Mouse (Mus musculus) heart, embryonic 15.5 days (tissue): ENCODE data around the gene Krt84. TPM values are rescaled to one million over a fixed set of nuclear protein-coding genes. Genes with fewer than 3 reads are reported as not detected.
"Not testable (repeated sequence)": the region's sequence is repeated elsewhere in the genome, so short reads cannot be mapped to it uniquely, and the experiment has no call there.

ENCODE experiments used
- ATAC-seq: fragments of 200-750 bp; cut with Nextera tagmentation; replicated peaks from 2 replicates; pipeline ENCODE4 v1.8.0; 2017; ENCODE audit warnings: low read depth, moderate TSS enrichment; ENCODE audit not compliant: insufficient number of reproducible peaks, insufficient read depth, low FRiP score
- H3K27ac ChIP-seq: fragments of 300-500 bp; sonication (generic); 2 replicates; pipeline ENCODE4 v1.5.1; 2015; ENCODE audit warnings: mild to moderate bottlenecking, inconsistent platforms
- H3K27me3 ChIP-seq: fragments of 300-500 bp; sonication (generic); 2 replicates; pipeline ENCODE4 v1.6.1; 2015; ENCODE audit warnings: inconsistent platforms
- H3K36me3 ChIP-seq: fragments of 300-500 bp; sonication (generic); 2 replicates; pipeline ENCODE4 v1.6.1; 2015; ENCODE audit warnings: mild to moderate bottlenecking, inconsistent platforms
- H3K4me1 ChIP-seq: fragments of 300-500 bp; sonication (generic); replicated peaks from 2 replicates; pipeline ENCODE4 v1.6.1; 2015; ENCODE audit warnings: inconsistent platforms
- H3K4me2 ChIP-seq: fragments of 300-500 bp; sonication (generic); 2 replicates; pipeline ENCODE4 v1.6.1; 2015; ENCODE audit warnings: inconsistent platforms, mild to moderate bottlenecking, moderate library complexity
- H3K4me3 ChIP-seq: fragments of 300-500 bp; sonication (generic); 2 replicates; pipeline ENCODE4 v1.5.1; 2015; ENCODE audit warnings: mild to moderate bottlenecking, inconsistent platforms
- H3K9ac ChIP-seq: fragments of 300-500 bp; sonication (generic); 2 replicates; pipeline ENCODE4 v1.6.1; 2015; ENCODE audit warnings: mild to moderate bottlenecking, inconsistent platforms
- H3K9me3 ChIP-seq: fragments of 300-500 bp; sonication (generic); replicated peaks from 2 replicates; pipeline ENCODE4 v1.6.1; 2016; ENCODE audit warnings: inconsistent platforms
- WGBS: fragments of 180-500 bp; shearing (Covaris S2); methylation state at CpG from one replicate; pipeline ENCODE4 v1.1.7; 2015; ENCODE audit warnings: mixed read lengths; 5-methylcytosine and 5-hydroxymethylcytosine counted together
- polyA plus RNA-seq: library from polyadenylated mRNA; unstranded; fragments of >200 nt; fragmentation: Nextera tagmentation; extraction: Ambion mirVana; gene quantifications from 2 replicates; pipeline ENCODE4 v1.2.1, GENCODE M21; 2015

Krt84 gene
- polyA plus RNA-seq, 1 experiment from 2014 or later, result not detected

GRCm38 (mm10) chr15:101542543-101542942 is 9.9 kb upstream of the Krt84 start:
- WGBS, result 56% methylated on average over 9 of the region's 9 CpGs

GRCm38 (mm10) chr15:101538580-101538900 is 5.9 kb upstream of the Krt84 start:
- ATAC-seq, result no peak
- 59% methylated on average over 4 of the region's 4 CpGs for WGBS
- Histone ChIP-seq H3K9me3 (no peaks in the 10 kb centered on the region), H3K27me3 (peaks cover 14% of the 10 kb centered on the region), H3K27ac (no peak overlapping the region), H3K4me2 (no peak overlapping the region), H3K4me1 (no peaks in the 10 kb centered on the region), H3K36me3 (no peaks in the 10 kb centered on the region), H3K4me3 (no peak overlapping the region), H3K9ac (no peak overlapping the region)

More at GRCm38 (mm10) chr15:101542543-101542942, 9.9 kb upstream of the Krt84 start:
- no peak for ATAC-seq
- H3K27ac ChIP-seq, result no peak overlapping the region
- no peaks in the 10 kb centered on the region for H3K4me1 ChIP-seq
- no peak overlapping the region for H3K4me2 ChIP-seq
- no peak overlapping the region for H3K9ac ChIP-seq
- H3K4me3 ChIP-seq, result no peak overlapping the region
- no peaks in the 10 kb centered on the region for H3K36me3 ChIP-seq
- H3K9me3 ChIP-seq, result no peaks in the 10 kb centered on the region
- peaks cover 17% of the 10 kb centered on the region for H3K27me3 ChIP-seq

- Histone ChIP-seq H3K4me2 (no peak overlapping the region), H3K27me3 (peaks cover 14% of the 10 kb centered on the region), H3K9ac (no peak overlapping the region), H3K36me3 (no peaks in the 10 kb centered on the region), H3K4me1 (no peaks in the 10 kb centered on the region), H3K9me3 (no peaks in the 10 kb centered on the region), H3K27ac (no peak overlapping the region), H3K4me3 (no peak overlapping the region)
- WGBS, result 26% methylated on average over 7 of the region's 7 CpGs
- no peak for ATAC-seq
These were observed 5.4 kb upstream of the Krt84 start for GRCm38 (mm10) chr15:101537864-101538579.

- no peaks in the 10 kb centered on the region for H3K4me1 ChIP-seq
- no peak for ATAC-seq
- peaks cover 11% of the 10 kb centered on the region for H3K27me3 ChIP-seq
- WGBS, result 47% methylated on average over 9 of the region's 9 CpGs
- no peaks in the 10 kb centered on the region for H3K36me3 ChIP-seq
- H3K27ac ChIP-seq, result no peak overlapping the region
- H3K9me3 ChIP-seq, result no peaks in the 10 kb centered on the region
- H3K4me2 ChIP-seq, result no peak overlapping the region
- no peak overlapping the region for H3K4me3 ChIP-seq
- no peak overlapping the region for H3K9ac ChIP-seq
These were observed 3.6 kb upstream of the Krt84 start for GRCm38 (mm10) chr15:101536054-101536850.

GRCm38 (mm10) chr15:101522556-101523232 is 9.9 kb downstream of the Krt84 start:
- Histone ChIP-seq H3K9ac (no peak overlapping the region), H3K9me3 (no peaks in the 10 kb centered on the region), H3K27ac (no peak overlapping the region), H3K4me1 (no peaks in the 10 kb centered on the region), H3K4me3 (no peak overlapping the region), H3K27me3 (peaks cover 39% of the 10 kb centered on the region), H3K4me2 (no peak overlapping the region), H3K36me3 (no peaks in the 10 kb centered on the region)
- 63% methylated on average over 4 of the region's 4 CpGs for WGBS
- no peak for ATAC-seq

GRCm38 (mm10) chr15:101519792-101520191 is 12.8 kb downstream of the Krt84 start:
- peaks cover 22% of the 10 kb centered on the region for H3K27me3 ChIP-seq
- H3K36me3 ChIP-seq, result no peaks in the 10 kb centered on the region
- no peak overlapping the region for H3K9ac ChIP-seq
- H3K4me3 ChIP-seq, result no peak overlapping the region
- no peak overlapping the region for H3K4me2 ChIP-seq
- 10% methylated on average over 2 of the region's 2 CpGs for WGBS
- no peaks in the 10 kb centered on the region for H3K9me3 ChIP-seq
- no peaks in the 10 kb centered on the region for H3K4me1 ChIP-seq
- ATAC-seq, result no peak
- no peak overlapping the region for H3K27ac ChIP-seq

GRCm38 (mm10) chr15:101517161-101517560 is 15.5 kb downstream of the Krt84 start, which contains the start of gene Gm49425:
Gm49425 (minus strand) TSS chr15:101517261.
- H3K4me3 ChIP-seq, H3K4me2 ChIP-seq, ATAC-seq, H3K9me3 ChIP-seq, H3K4me1 ChIP-seq, H3K9ac ChIP-seq, H3K36me3 ChIP-seq, H3K27ac ChIP-seq: not testable (repeated sequence)
- peaks cover 15% of the 10 kb centered on the region for H3K27me3 ChIP-seq
- WGBS, result 55% methylated on average over 2 of the region's 2 CpGs

- Histone ChIP-seq H3K9ac (no peak overlapping the region), H3K4me3 (no peak overlapping the region), H3K4me1 (no peaks in the 10 kb centered on the region), H3K4me2 (no peak overlapping the region), H3K27ac (no peak overlapping the region), H3K27me3 (no peaks in the 10 kb centered on the region), H3K36me3 (no peaks in the 10 kb centered on the region), H3K9me3 (no peaks in the 10 kb centered on the region)
- ATAC-seq, result no peak
- 67% methylated on average over 9 of the region's 9 CpGs for WGBS
These were observed 24.4 kb downstream of the Krt84 start for GRCm38 (mm10) chr15:101508247-101508646.

GRCm38 (mm10) chr15:101506896-101507758 is 25.5 kb downstream of the Krt84 start:
- no peaks in the 10 kb centered on the region for H3K9me3 ChIP-seq
- no peaks in the 10 kb centered on the region for H3K4me1 ChIP-seq
- WGBS, result 44% methylated on average over 14 of the region's 14 CpGs
- ATAC-seq, result no peak
- H3K36me3 ChIP-seq, result no peaks in the 10 kb centered on the region
- no peak overlapping the region for H3K4me2 ChIP-seq
- H3K27me3 ChIP-seq, result 0 out of 2 replicates have a peak, but pooled peaks cover 2% of the 10 kb centered on the region
- H3K4me3 ChIP-seq, result no peak overlapping the region
- H3K27ac ChIP-seq, result no peak overlapping the region
- H3K9ac ChIP-seq, result no peak overlapping the region

- H3K27ac ChIP-seq, result no peak overlapping the region
- 78% methylated on average over 2 of the region's 2 CpGs for WGBS
- H3K4me2 ChIP-seq, result no peak overlapping the region
- no peak for ATAC-seq
- H3K4me3 ChIP-seq, result no peak overlapping the region
- peaks cover 7% of the 10 kb centered on the region for H3K4me1 ChIP-seq
- no peaks in the 10 kb centered on the region for H3K9me3 ChIP-seq
- no peak overlapping the region for H3K9ac ChIP-seq
- H3K27me3 ChIP-seq, result 0 out of 2 replicates have a peak, but pooled peaks cover 10% of the 10 kb centered on the region
- no peaks in the 10 kb centered on the region for H3K36me3 ChIP-seq
These were observed 35.4 kb downstream of the Krt84 start for GRCm38 (mm10) chr15:101497181-101497580.

GRCm38 (mm10) chr15:101495266-101495665 is 37.4 kb downstream of the Krt84 start:
- Histone ChIP-seq H3K9ac (no peak overlapping the region), H3K4me1 (peaks cover 7% of the 10 kb centered on the region), H3K4me3 (no peak overlapping the region), H3K27ac (no peak overlapping the region), H3K9me3 (no peaks in the 10 kb centered on the region), H3K27me3 (0 out of 2 replicates have a peak, but pooled peaks cover 3% of the 10 kb centered on the region), H3K4me2 (no peak overlapping the region), H3K36me3 (no peaks in the 10 kb centered on the region)
- WGBS, result 80% methylated on average over 8 of the region's 8 CpGs
- ATAC-seq, result no peak
